Mouse (Mus musculus) small intestine, adult 2 months (tissue): ENCODE measurements around the gene Arid3b. TPM values are rescaled to one million over a fixed set of nuclear protein-coding genes. Genes with fewer than 3 reads are reported as not detected.

Experiments
- H3K27ac ChIP-seq: fragments of 200-500 bp; 2 replicates; pipeline ENCODE4 v1.5.1; 2012; ENCODE audit warnings: low read depth, low read length, control low read depth, inconsistent platforms; ENCODE audit not compliant: insufficient read depth
- H3K27me3 ChIP-seq: fragments of 200-500 bp; 2 replicates; pipeline ENCODE4 v1.6.1; 2012; ENCODE audit warnings: mild to moderate bottlenecking, moderate library complexity, low read length, inconsistent platforms; ENCODE audit not compliant: control insufficient read depth, insufficient read depth
- H3K36me3 ChIP-seq: fragments of 200-500 bp; 2 replicates; pipeline ENCODE4 v1.6.1; 2012; ENCODE audit warnings: mild to moderate bottlenecking, low read length, control low read depth, inconsistent platforms; ENCODE audit not compliant: control insufficient read depth, insufficient read depth
- H3K4me1 ChIP-seq: fragments of 200-500 bp; 2 replicates; pipeline ENCODE4 v1.6.1; 2012; ENCODE audit warnings: low read length, inconsistent platforms, mixed read lengths; ENCODE audit not compliant: control insufficient read depth, insufficient read depth, insufficient read length
- H3K4me3 ChIP-seq: fragments of 200-500 bp; 2 replicates; pipeline ENCODE4 v1.5.1; 2012; ENCODE audit warnings: low read depth, mild to moderate bottlenecking, control low read depth, inconsistent platforms, low read length, moderate library complexity
- CTCF ChIP-seq: fragments of 200-500 bp; IDR thresholded peaks from 2 replicates; pipeline ENCODE4 v1.5.1; 2012; ENCODE audit warnings: low read depth, mild to moderate bottlenecking, control low read depth, inconsistent platforms, low read length, moderate library complexity, mixed read lengths; ENCODE audit not compliant: insufficient replicate concordance, insufficient read length; ENCODE audit errors: extremely low read depth
- POLR2A ChIP-seq: fragments of 200-500 bp; IDR thresholded peaks from 2 replicates; pipeline ENCODE4 v1.6.1; 2012; ENCODE audit warnings: low read depth, mild to moderate bottlenecking, control low read depth, inconsistent platforms, low read length, moderate library complexity
- WGBS: fragments of 180-500 bp; shearing (Covaris S2); methylation state at CpG from one replicate; pipeline ENCODE4 v1.1.7; 2018; 5-methylcytosine and 5-hydroxymethylcytosine counted together
- polyA plus RNA-seq: library from polyadenylated mRNA; depleted of rRNA; stranded (reverse); fragments of >200 nt; gene quantifications from 2 replicates; pipeline ENCODE4 v1.2.3, GENCODE M21; 2012

Arid3b gene
- polyA plus RNA-seq, 1 experiment, result 13.6 TPM

DNA sequence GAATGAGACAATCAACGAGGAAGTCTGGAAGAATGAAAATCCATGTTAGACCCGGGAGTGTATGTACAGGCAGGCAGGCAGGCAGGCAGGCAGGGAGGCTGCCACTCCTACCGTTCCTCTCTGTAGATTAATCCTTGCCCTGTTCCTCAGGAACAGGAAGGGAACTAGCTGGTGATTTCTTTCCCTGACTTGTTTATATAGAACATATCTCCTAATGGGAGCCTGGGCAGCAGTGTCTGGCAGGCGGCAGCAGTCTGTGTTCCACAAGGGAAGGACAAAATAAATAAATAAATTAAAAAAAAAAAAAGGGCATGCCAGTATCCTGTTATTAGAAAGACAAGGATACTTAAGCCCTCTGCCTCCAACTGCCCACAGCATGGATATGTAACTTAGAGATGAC, 32.8 kb downstream of the Arid3b start:
- Histone ChIP-seq H3K27ac (no peak overlapping the region), H3K4me1 (peaks cover 5% of the 10 kb centered on the region; the same call in 1 of the 2 replicates), H3K36me3 (peaks cover 12% of the 10 kb centered on the region), H3K27me3 (no peaks in the 10 kb centered on the region), H3K4me3 (no peak overlapping the region)
- WGBS, result 29% methylated on average over 4 of the region's 4 CpGs
- TF ChIP-seq POLR2A, result no peak
- no peak for TF ChIP-seq CTCF

DNA sequence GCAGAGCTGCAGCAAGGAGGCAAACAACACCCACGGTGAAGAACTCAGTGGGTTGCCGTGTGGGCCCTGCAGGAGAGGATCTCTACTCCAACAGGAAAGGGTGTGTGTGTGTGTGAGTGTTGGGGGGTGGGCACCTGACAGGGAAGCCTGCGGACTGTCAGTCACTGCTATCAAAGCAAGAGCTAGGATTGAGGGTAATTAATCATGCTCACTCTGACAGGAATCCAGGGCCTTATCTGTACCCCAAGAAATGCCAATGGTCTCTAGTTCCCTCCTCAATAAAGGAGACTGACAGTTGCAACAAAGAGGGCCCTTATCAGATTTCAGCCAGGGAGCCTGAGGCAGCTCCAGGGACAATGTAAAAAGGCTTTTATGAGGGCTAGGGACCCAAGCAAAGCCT, 33.5 kb downstream of the Arid3b start:
- H3K4me1 ChIP-seq, result peaks cover 5% of the 10 kb centered on the region; the same call in 1 of the 2 replicates
- TF ChIP-seq POLR2A, result no peak
- TF ChIP-seq CTCF, result no peak
- WGBS, result 48% methylated on average over 3 of the region's 3 CpGs
- H3K36me3 ChIP-seq, result peaks cover 12% of the 10 kb centered on the region; the same call in 1 of the 2 replicates
- H3K4me3 ChIP-seq, result no peak overlapping the region
- H3K27me3 ChIP-seq, result no peaks in the 10 kb centered on the region
- H3K27ac ChIP-seq, result no peak overlapping the region

- Histone ChIP-seq H3K27me3 (no peaks in the 10 kb centered on the region), H3K4me3 (no peak overlapping the region), H3K27ac (no peak overlapping the region), H3K36me3 (peaks cover 35% of the 10 kb centered on the region), H3K4me1 (peaks cover 5% of the 10 kb centered on the region; the same call in 1 of the 2 replicates)
- WGBS, result 91% methylated on average over 9 of the region's 9 CpGs
- TF ChIP-seq CTCF (no peak), POLR2A (no peak)
Observed at GRCm38 (mm10) chr9:57800325-57800975, 36.1 kb downstream of the Arid3b start.

GRCm38 (mm10) chr9:57798725-57799253, 37.8 kb downstream of the Arid3b start:
- TF ChIP-seq POLR2A (no peak), CTCF (no peak)

GRCm38 (mm10) chr9:57797456-57797855, 39.1 kb downstream of the Arid3b start:
- Histone ChIP-seq H3K27ac (no peak overlapping the region), H3K36me3 (peaks cover 47% of the 10 kb centered on the region), H3K4me1 (peaks cover 5% of the 10 kb centered on the region; the same call in 1 of the 2 replicates), H3K4me3 (no peak overlapping the region), H3K27me3 (no peaks in the 10 kb centered on the region)
- TF ChIP-seq CTCF (no peak), POLR2A (no peak)
- 87% methylated on average over 8 of the region's 8 CpGs for WGBS

More at GRCm38 (mm10) chr9:57798725-57799253, 37.8 kb downstream of the Arid3b start:
- H3K27ac ChIP-seq, result no peak overlapping the region
- no peaks in the 10 kb centered on the region for H3K27me3 ChIP-seq
- peaks cover 5% of the 10 kb centered on the region; the same call in 1 of the 2 replicates for H3K4me1 ChIP-seq
- 69% methylated on average over 10 of the region's 10 CpGs for WGBS
- H3K36me3 ChIP-seq, result peaks cover 44% of the 10 kb centered on the region
- no peak overlapping the region for H3K4me3 ChIP-seq

DNA sequence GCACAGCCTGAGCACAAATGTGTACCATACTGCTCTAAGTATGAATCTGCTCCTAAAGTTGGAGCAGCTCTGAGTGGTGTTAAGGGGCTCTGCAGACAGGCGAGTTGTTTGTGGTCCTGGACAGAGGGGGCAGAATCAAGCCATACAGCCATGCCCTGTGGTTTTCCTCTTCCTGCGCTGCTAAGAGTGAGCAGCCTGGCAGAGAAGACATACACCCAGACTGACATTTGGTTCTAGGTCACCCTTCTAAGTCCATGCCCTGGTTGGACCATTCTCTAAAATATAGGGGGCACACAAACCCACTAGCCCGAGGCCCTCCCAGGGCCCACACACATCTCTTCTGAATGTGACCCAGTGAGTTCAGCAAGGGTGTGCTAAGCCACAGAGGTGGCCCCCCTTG, 46.9 kb downstream of the Arid3b start:
- peaks cover 27% of the 10 kb centered on the region for H3K36me3 ChIP-seq
- WGBS, result 81% methylated on average over 3 of the region's 3 CpGs
- no peak overlapping the region for H3K27ac ChIP-seq

DNA sequence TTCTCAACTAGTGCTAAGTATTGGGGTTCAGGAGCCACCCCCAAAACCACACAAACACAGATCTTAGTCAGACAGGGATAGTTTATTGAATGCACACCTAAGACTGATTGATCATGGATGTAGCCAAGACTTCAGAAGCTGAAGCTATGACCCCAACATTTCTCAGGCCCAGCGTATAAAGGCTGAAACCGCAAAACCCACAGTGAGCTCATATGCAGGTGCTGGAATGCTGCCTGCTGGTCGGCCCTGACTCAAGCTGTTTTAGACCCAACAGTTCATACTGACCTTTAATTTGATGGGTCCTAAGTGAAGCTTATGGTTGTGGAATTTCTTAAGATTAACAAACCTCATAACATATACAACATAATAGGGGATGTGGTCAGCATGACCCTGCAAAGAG, 53.9 kb downstream of the Arid3b start:
- 87% methylated on average over 3 of the region's 3 CpGs for WGBS
- H3K27ac ChIP-seq, result no peak overlapping the region
- H3K36me3 ChIP-seq, result no peaks in the 10 kb centered on the region
- H3K27me3 ChIP-seq, result no peaks in the 10 kb centered on the region
- H3K4me1 ChIP-seq, result peaks cover 3% of the 10 kb centered on the region; the same call in 1 of the 2 replicates
- no peak overlapping the region for H3K4me3 ChIP-seq
- TF ChIP-seq CTCF (no peak), POLR2A (no peak)

More for the DNA sequence above, 46.9 kb downstream of the Arid3b start:
- no peak overlapping the region for H3K4me3 ChIP-seq
- no peak for TF ChIP-seq POLR2A
- TF ChIP-seq CTCF, result no peak
- no peaks in the 10 kb centered on the region for H3K27me3 ChIP-seq
- H3K4me1 ChIP-seq, result peaks cover 3% of the 10 kb centered on the region; the same call in 1 of the 2 replicates
